Mouse (Mus musculus): ENCODE results near the gene Arhgef17.

DNA sequence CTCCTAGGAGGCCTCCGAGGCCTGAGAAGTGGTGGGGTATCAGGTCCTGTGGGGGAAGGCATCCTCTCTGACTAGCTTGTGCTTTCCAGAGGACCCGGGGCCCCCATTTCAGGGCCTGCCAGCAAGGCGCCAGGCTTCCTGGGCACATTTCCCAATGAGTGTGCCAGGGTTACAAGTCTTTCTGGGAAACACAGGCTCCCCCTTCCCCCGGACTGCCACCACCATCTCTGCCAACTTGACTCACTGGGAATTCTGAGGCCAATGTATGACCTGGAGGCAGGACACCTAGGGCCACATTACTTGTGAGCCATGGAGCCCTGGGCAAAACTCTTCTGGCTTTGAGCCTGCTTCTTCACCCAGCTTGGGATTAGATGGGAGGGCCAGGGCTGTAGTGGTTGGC is 9.0 kb downstream of the Arhgef17 start:
- TF ChIP-seq CTCF (IDR thresholded peaks at IDR 0.05; ENCODE audit: borderline replicate concordance, insufficient read depth, low read length), result no peak
- no peak for TF ChIP-seq POLR2A (IDR thresholded peaks at IDR 0.05; ENCODE audit: low read depth, low read length)

All from embryonic fibroblast, embryonic 13.5 days (primary cell).